Mouse (Mus musculus): Measurements from ENCODE around the gene Megf9. TPM values are rescaled to one million over a fixed set of nuclear protein-coding genes. Genes with fewer than 3 reads are reported as not detected.

Megf9 gene
- polyA plus RNA-seq, 1 experiment from 2014 or later, result 26.1 TPM

DNA sequence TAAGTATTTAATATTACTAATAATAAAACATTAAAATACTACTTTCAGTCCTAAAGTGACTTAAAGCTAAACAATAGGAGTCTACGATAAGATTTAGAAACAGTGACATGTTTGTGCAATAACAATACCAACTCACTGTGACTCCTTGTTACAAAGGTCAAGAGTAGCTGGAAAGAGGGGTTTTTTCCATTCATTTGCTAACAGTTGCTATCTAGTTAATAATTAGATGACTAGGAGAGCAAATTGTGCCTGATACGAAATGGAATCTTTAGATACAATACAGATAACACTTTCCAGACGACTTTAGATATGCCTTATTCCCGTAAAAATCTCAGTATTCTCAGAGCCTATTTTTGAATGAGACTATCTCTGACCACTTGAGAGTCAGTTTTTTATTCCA lies 52.9 kb downstream of the Megf9 start:
- Histone ChIP-seq H3K27me3 (ENCODE audit: control insufficient read depth, insufficient read depth, low read depth, low read length) (no peaks in the 10 kb centered on the region), H3K4me3 (ENCODE audit: low read depth, low read length) (no peak overlapping the region), H3K36me3 (ENCODE audit: control insufficient read depth, insufficient read depth, low read length) (no peaks in the 10 kb centered on the region), H3K27ac (ENCODE audit: low read length) (no peak overlapping the region), H3K9me3 (replicated peaks; ENCODE audit: control insufficient read depth, low read length, poor library complexity, severe bottlenecking) (no peaks in the 10 kb centered on the region), H3K9ac (ENCODE audit: low read depth, low read length) (no peak overlapping the region), H3K4me2 (ENCODE audit: low read length) (no peak overlapping the region), H3K4me1 (ENCODE audit: control insufficient read depth, insufficient read depth, low read length) (no peaks in the 10 kb centered on the region)
- WGBS, result 67% methylated on average over 4 of the region's 4 CpGs
- ATAC-seq, result no peak

DNA sequence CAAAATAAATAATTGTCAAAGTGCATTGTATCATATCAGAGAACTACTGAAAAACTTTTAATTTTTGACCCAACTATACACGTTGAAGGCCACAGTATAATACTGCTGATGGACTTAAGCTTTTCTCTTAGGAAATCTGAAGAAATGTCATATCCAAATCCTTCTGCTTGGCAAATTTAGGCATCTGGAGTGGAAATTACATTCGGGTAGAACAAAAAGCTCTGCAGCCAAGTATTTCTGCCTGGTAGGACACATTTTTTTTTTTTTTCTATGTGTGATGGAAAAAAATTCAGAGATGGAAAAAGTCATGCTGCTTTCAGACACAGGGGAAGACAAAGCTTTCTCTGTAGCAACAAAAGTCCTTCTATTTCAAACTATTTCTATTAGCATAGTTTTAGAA lies 63.4 kb downstream of the Megf9 start:
- 71% methylated on average over 2 of the region's 2 CpGs for WGBS
- Histone ChIP-seq H3K4me3 (ENCODE audit: low read depth, low read length) (no peak overlapping the region), H3K9ac (ENCODE audit: low read depth, low read length) (no peak overlapping the region), H3K9me3 (replicated peaks; ENCODE audit: control insufficient read depth, low read length, poor library complexity, severe bottlenecking) (no peaks in the 10 kb centered on the region), H3K36me3 (ENCODE audit: control insufficient read depth, insufficient read depth, low read length) (no peaks in the 10 kb centered on the region), H3K27me3 (ENCODE audit: control insufficient read depth, insufficient read depth, low read depth, low read length) (no peaks in the 10 kb centered on the region), H3K27ac (ENCODE audit: low read length) (no peak overlapping the region), H3K4me1 (ENCODE audit: control insufficient read depth, insufficient read depth, low read length) (no peaks in the 10 kb centered on the region), H3K4me2 (ENCODE audit: low read length) (no peak overlapping the region)
- ATAC-seq, result no peak

DNA sequence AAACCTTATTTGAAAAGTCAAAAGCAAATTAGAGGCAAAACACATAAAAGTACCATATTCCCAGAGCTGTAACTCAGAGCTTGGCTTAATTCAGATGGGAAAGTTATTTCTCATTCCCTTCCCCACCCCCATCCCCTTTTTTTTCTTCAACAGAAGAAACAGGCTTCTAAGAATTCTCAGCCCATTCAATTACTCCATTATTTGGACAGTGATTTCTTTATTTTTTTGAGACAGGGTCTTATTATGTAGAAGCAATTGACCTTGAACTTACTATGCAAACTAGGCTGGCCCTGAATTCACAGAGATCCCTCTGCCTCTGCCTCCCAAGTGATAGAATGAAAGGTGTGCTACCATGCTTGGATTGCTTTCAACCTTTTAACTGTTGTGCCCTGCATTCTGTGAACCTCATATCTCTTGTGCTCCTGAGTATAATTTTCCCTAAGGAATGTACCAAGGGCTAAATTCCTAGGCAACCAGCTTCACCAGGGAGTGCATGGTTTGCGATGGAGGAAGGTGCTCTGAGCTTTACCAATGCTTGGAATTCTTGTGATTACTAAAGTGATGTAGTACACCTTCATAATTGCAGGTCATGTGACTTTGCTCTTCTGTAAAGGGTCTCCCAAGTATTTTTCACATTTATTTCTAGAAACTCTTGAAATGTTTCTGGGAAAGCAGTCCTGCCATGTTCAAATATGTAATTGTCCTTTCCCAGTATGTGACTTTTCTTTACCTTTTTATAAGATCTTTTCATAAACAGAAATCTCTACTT lies 68.7 kb downstream of the Megf9 start:
- 97% methylated on average over 1 of the region's 1 CpGs for WGBS
- Histone ChIP-seq H3K27me3 (ENCODE audit: control insufficient read depth, insufficient read depth, low read depth, low read length) (no peaks in the 10 kb centered on the region), H3K9ac (ENCODE audit: low read depth, low read length) (no peak overlapping the region), H3K4me1 (ENCODE audit: control insufficient read depth, insufficient read depth, low read length) (no peaks in the 10 kb centered on the region), H3K9me3 (replicated peaks; ENCODE audit: control insufficient read depth, low read length, poor library complexity, severe bottlenecking) (no peaks in the 10 kb centered on the region), H3K27ac (ENCODE audit: low read length) (no peak overlapping the region), H3K4me3 (ENCODE audit: low read depth, low read length) (no peak overlapping the region), H3K4me2 (ENCODE audit: low read length) (no peak overlapping the region), H3K36me3 (ENCODE audit: control insufficient read depth, insufficient read depth, low read length) (no peaks in the 10 kb centered on the region)
- no peak for ATAC-seq

DNA sequence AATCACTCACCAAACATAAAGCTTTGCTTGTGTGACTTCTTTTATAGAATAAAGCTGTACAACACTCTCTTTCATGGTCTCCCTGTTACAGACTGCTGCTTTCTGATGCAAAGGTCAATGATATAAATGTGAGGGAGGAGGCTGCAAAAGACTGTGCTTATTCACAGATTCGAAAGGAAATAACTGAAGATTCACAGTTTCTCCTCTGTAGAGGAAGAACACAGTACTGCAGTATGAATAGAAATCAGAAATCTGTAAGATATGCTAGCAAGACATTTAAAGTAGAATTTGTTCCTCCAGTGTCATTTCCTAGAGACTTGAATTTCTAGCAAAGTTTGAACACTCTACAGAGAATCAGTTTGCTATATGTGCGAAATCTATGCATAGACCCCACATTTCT lies 71.5 kb downstream of the Megf9 start:
- Histone ChIP-seq H3K27me3 (ENCODE audit: control insufficient read depth, insufficient read depth, low read depth, low read length) (no peaks in the 10 kb centered on the region), H3K4me2 (ENCODE audit: low read length) (no peak overlapping the region)

DNA sequence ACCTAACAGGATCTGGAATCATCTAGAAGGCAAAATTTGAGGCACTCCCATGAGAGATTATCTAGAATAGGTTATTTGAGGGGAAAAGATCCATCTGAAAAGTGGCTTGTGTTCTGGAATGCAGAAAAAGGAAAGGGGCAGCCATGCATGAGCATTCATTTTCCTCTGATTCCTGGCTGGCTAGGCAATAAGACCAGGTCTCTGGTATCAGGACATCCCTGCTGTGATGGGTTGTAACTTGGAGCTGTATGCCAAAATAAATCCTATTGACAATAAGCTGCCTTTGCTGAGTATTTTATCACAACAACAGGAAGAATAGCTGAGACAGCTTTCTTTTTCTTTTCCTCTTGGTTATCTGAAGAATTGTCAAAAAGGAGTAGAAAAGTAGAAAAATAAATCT lies 73.4 kb downstream of the Megf9 start:
- Histone ChIP-seq H3K36me3 (ENCODE audit: control insufficient read depth, insufficient read depth, low read length) (no peaks in the 10 kb centered on the region), H3K4me1 (ENCODE audit: control insufficient read depth, insufficient read depth, low read length) (no peaks in the 10 kb centered on the region), H3K27me3 (ENCODE audit: control insufficient read depth, insufficient read depth, low read depth, low read length) (no peaks in the 10 kb centered on the region), H3K4me3 (ENCODE audit: low read depth, low read length) (no peak overlapping the region), H3K9ac (ENCODE audit: low read depth, low read length) (no peak overlapping the region), H3K4me2 (ENCODE audit: low read length) (no peak overlapping the region), H3K27ac (ENCODE audit: low read length) (no peak overlapping the region), H3K9me3 (replicated peaks; ENCODE audit: control insufficient read depth, low read length, poor library complexity, severe bottlenecking) (no peaks in the 10 kb centered on the region)
- ATAC-seq, result no peak

More for the DNA sequence above, 71.5 kb downstream of the Megf9 start:
- H3K9ac ChIP-seq (ENCODE audit: low read depth, low read length), result no peak overlapping the region
- H3K27ac ChIP-seq (ENCODE audit: low read length), result no peak overlapping the region
- no peaks in the 10 kb centered on the region for H3K36me3 ChIP-seq (ENCODE audit: control insufficient read depth, insufficient read depth, low read length)
- H3K9me3 ChIP-seq (replicated peaks; ENCODE audit: control insufficient read depth, low read length, poor library complexity, severe bottlenecking), result no peaks in the 10 kb centered on the region
- WGBS, result 83% methylated on average over 2 of the region's 2 CpGs
- H3K4me1 ChIP-seq (ENCODE audit: control insufficient read depth, insufficient read depth, low read length), result no peaks in the 10 kb centered on the region
- no peak overlapping the region for H3K4me3 ChIP-seq (ENCODE audit: low read depth, low read length)
- no peak for ATAC-seq

DNA sequence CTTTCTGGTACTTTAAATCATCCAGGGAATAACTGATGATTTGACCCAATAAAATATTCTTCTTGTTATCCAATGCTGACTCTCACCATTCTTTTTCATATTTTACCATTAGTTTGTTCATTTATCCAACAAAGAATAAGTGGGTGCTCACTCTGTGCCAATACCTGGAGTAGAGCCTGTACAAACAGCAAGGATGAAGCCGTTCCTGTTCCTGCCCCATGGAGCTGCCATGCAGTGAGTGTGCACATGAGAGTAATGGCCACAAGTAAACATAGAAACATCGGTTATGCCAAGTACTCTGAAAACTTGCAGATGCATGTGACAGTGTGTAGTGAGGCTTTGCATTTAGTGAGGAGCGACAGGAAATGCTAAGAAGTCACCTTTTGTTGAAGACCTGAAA lies 82.6 kb downstream of the Megf9 start:
- H3K27ac ChIP-seq (ENCODE audit: low read length), result no peak overlapping the region
- H3K27me3 ChIP-seq (ENCODE audit: control insufficient read depth, insufficient read depth, low read depth, low read length), result no peaks in the 10 kb centered on the region
- no peak overlapping the region for H3K9ac ChIP-seq (ENCODE audit: low read depth, low read length)
- H3K4me3 ChIP-seq (ENCODE audit: low read depth, low read length), result no peak overlapping the region
- 85% methylated on average over 3 of the region's 3 CpGs for WGBS
- no peak for ATAC-seq
- no peaks in the 10 kb centered on the region for H3K4me1 ChIP-seq (ENCODE audit: control insufficient read depth, insufficient read depth, low read length)
- H3K4me2 ChIP-seq (ENCODE audit: low read length), result no peak overlapping the region
- H3K9me3 ChIP-seq (replicated peaks; ENCODE audit: control insufficient read depth, low read length, poor library complexity, severe bottlenecking), result no peaks in the 10 kb centered on the region
- H3K36me3 ChIP-seq (ENCODE audit: control insufficient read depth, insufficient read depth, low read length), result peaks cover 4% of the 10 kb centered on the region; the same call in 1 of the 2 replicates

DNA sequence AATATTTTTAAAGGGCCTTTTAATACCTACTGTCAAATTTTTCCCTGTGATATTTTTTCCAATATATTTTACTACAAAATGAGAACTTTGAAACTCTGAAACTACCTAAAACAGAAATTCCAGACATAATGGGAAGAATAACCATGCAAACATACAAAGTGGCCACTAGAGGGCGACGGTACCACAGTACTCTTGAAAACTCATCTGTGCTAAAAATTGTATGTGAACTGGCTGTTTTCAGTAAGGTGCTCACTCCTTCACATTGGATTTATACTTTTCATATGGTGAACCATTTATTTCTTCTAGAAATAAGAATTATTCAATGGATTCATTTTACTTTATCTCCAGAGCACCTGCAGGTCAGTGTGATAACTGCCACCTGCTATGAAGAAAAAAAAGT lies 83.0 kb downstream of the Megf9 start:
- H3K4me3 ChIP-seq (ENCODE audit: low read depth, low read length), result no peak overlapping the region
- H3K36me3 ChIP-seq (ENCODE audit: control insufficient read depth, insufficient read depth, low read length), result peaks cover 4% of the 10 kb centered on the region; the same call in 1 of the 2 replicates
- H3K9me3 ChIP-seq (replicated peaks; ENCODE audit: control insufficient read depth, low read length, poor library complexity, severe bottlenecking), result no peaks in the 10 kb centered on the region
- no peak; the same call in 1 of the 2 replicates for ATAC-seq
- 1% methylated on average over 2 of the region's 2 CpGs for WGBS
- H3K4me1 ChIP-seq (ENCODE audit: control insufficient read depth, insufficient read depth, low read length), result no peaks in the 10 kb centered on the region
- no peaks in the 10 kb centered on the region for H3K27me3 ChIP-seq (ENCODE audit: control insufficient read depth, insufficient read depth, low read depth, low read length)
- no peak overlapping the region for H3K9ac ChIP-seq (ENCODE audit: low read depth, low read length)
- no peak overlapping the region for H3K4me2 ChIP-seq (ENCODE audit: low read length)
- H3K27ac ChIP-seq (ENCODE audit: low read length), result no peak overlapping the region

DNA sequence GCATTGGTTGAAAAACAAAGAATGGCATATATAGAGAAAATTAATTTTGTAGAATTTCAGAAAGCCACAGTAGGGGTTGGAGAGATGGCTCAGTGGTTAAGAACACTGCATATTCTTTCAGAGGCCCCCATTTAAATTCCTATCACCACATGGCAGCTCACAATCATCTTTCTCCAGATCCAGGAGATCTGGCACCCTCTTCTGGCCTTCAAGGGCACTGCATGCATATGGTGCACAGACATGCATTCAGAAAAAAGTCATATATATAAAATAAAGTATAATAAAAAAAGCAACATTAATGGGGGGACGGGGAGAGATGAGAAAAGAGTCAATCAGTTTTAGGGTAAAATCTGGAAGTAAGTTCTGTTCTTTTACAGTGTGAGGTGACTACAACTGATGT lies 85.1 kb downstream of the Megf9 start:
- ATAC-seq, result no peak
- H3K27me3 ChIP-seq (ENCODE audit: control insufficient read depth, insufficient read depth, low read depth, low read length), result no peaks in the 10 kb centered on the region
- no peak overlapping the region for H3K4me3 ChIP-seq (ENCODE audit: low read depth, low read length)
- H3K36me3 ChIP-seq (ENCODE audit: control insufficient read depth, insufficient read depth, low read length), result no peaks in the 10 kb centered on the region; the same call in 1 of the 2 replicates
- no peak overlapping the region for H3K4me2 ChIP-seq (ENCODE audit: low read length)
- H3K9ac ChIP-seq (ENCODE audit: low read depth, low read length), result no peak overlapping the region
- H3K9me3 ChIP-seq (replicated peaks; ENCODE audit: control insufficient read depth, low read length, poor library complexity, severe bottlenecking), result no peaks in the 10 kb centered on the region
- no peaks in the 10 kb centered on the region for H3K4me1 ChIP-seq (ENCODE audit: control insufficient read depth, insufficient read depth, low read length)
- 88% methylated on average over 1 of the region's 1 CpGs for WGBS
- no peak overlapping the region for H3K27ac ChIP-seq (ENCODE audit: low read length)

DNA sequence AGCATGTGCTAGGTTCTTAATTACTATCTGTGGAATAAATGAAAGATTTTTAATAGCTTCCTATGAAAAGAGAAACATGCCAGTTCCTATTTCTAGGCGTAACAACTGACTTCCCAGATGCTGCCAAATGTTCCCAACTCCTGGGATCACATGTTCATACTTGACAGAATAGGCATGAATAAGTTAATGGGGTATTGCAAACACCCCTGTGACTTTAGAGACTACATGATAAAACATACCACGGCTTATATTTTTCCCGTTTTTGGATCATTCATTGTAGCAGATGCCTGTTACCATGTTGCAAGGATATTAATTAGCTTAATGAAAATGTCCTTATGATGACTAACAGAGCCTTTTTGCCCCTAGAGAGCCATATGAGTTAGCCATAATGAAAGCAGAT lies 88.0 kb downstream of the Megf9 start:
- 76% methylated on average over 3 of the region's 3 CpGs for WGBS
- no peaks in the 10 kb centered on the region for H3K27me3 ChIP-seq (ENCODE audit: control insufficient read depth, insufficient read depth, low read depth, low read length)
- H3K4me2 ChIP-seq (ENCODE audit: low read length), result no peak overlapping the region
- H3K36me3 ChIP-seq (ENCODE audit: control insufficient read depth, insufficient read depth, low read length), result no peaks in the 10 kb centered on the region
- no peak overlapping the region for H3K27ac ChIP-seq (ENCODE audit: low read length)
- no peaks in the 10 kb centered on the region for H3K4me1 ChIP-seq (ENCODE audit: control insufficient read depth, insufficient read depth, low read length)
- no peaks in the 10 kb centered on the region for H3K9me3 ChIP-seq (replicated peaks; ENCODE audit: control insufficient read depth, low read length, poor library complexity, severe bottlenecking)
- ATAC-seq, result no peak
- H3K9ac ChIP-seq (ENCODE audit: low read depth, low read length), result no peak overlapping the region
- no peak overlapping the region for H3K4me3 ChIP-seq (ENCODE audit: low read depth, low read length)
